Mouse (Mus musculus) limb, embryonic 15.5 days (tissue): ENCODE data around the gene Rbm4. TPM values are rescaled to one million over a fixed set of nuclear protein-coding genes. Genes with fewer than 3 reads are reported as not detected.

Experiments
- ATAC-seq: fragments of 200-750 bp; cut with Nextera tagmentation; 2 replicates; pipeline ENCODE4 v1.8.0; 2017; ENCODE audit warnings: low read depth, moderate TSS enrichment; ENCODE audit not compliant: insufficient number of reproducible peaks, low FRiP score, low TSS enrichment
- H3K27ac ChIP-seq: fragments of 300-500 bp; sonication (generic); 2 replicates; pipeline ENCODE4 v1.5.1; 2015; ENCODE audit warnings: moderate library complexity, mild to moderate bottlenecking, inconsistent platforms
- H3K27me3 ChIP-seq: fragments of 300-500 bp; sonication (generic); 2 replicates; pipeline ENCODE4 v1.6.1; 2015; ENCODE audit warnings: inconsistent platforms
- H3K36me3 ChIP-seq: fragments of 300-500 bp; sonication (generic); 2 replicates; pipeline ENCODE4 v1.6.1; 2015; ENCODE audit warnings: inconsistent platforms
- H3K4me1 ChIP-seq: fragments of 300-500 bp; sonication (generic); 2 replicates; pipeline ENCODE4 v1.6.1; 2015; ENCODE audit warnings: inconsistent platforms
- H3K4me2 ChIP-seq: fragments of 300-500 bp; sonication (generic); 2 replicates; pipeline ENCODE4 v1.6.1; 2015; ENCODE audit warnings: mild to moderate bottlenecking, inconsistent platforms
- H3K4me3 ChIP-seq: fragments of 300-500 bp; sonication (generic); 2 replicates; pipeline ENCODE4 v1.5.1; 2015; ENCODE audit warnings: mild to moderate bottlenecking, inconsistent platforms
- H3K9ac ChIP-seq: fragments of 300-500 bp; sonication (generic); 2 replicates; pipeline ENCODE4 v1.6.1; 2015; ENCODE audit warnings: inconsistent platforms
- H3K9me3 ChIP-seq: fragments of 300-500 bp; sonication (generic); 2 replicates; pipeline ENCODE4 v1.6.1; 2016; ENCODE audit warnings: inconsistent platforms
- WGBS: fragments of 180-500 bp; shearing (Covaris S2); methylation state at CpG from one replicate; pipeline ENCODE4 v1.1.7; 2015; 5-methylcytosine and 5-hydroxymethylcytosine counted together
- polyA plus RNA-seq: library from polyadenylated mRNA; unstranded; fragments of >200 nt; fragmentation: Nextera tagmentation; extraction: Ambion mirVana; gene quantifications from 2 replicates; pipeline ENCODE4 v1.2.1, GENCODE M21; 2015

Rbm4 gene
- polyA plus RNA-seq, 1 experiment from 2014 or later: 63.0 TPM

DNA sequence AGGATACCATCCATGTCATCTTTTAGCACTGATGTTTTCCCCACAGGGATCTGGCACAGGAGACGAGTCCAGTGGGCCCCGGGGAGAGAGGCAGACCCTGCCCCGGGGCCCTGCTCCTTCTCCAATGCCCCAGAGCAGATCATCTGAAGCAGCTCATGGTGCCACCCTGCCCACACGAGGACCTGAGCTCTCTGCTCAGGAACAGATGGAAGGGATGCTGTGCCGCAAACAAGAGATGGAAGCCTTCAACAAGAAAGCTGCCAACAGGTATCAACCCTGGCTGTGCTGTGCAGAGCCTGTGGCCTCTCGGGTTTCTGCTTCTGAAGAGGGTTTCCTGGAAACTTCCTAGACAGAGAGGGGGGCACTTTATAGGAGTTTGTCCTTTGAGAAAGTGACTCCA, 43.7 kb downstream of the Rbm4 start:
- no peak for ATAC-seq

GRCm38 (mm10) chr19:4748493-4748892, 45.2 kb downstream of the Rbm4 start:
- Histone ChIP-seq H3K27me3 (no peaks in the 10 kb centered on the region), H3K4me1 (peaks cover 5% of the 10 kb centered on the region), H3K9ac (no peak overlapping the region), H3K27ac (no peak overlapping the region), H3K4me2 (no peak overlapping the region), H3K4me3 (no peak overlapping the region), H3K9me3 (no peaks in the 10 kb centered on the region), H3K36me3 (0 out of 2 replicates have a peak, but pooled peaks cover 4% of the 10 kb centered on the region)
- WGBS: 82% methylated on average over 10 of the region's 10 CpGs
- ATAC-seq: no peak

More for the DNA sequence above, 43.7 kb downstream of the Rbm4 start:
- 0 out of 2 replicates have a peak, but pooled peaks cover 4% of the 10 kb centered on the region for H3K36me3 ChIP-seq
- H3K9ac ChIP-seq: no peak overlapping the region
- H3K4me3 ChIP-seq: no peak overlapping the region
- H3K4me2 ChIP-seq: no peak overlapping the region
- H3K27ac ChIP-seq: no peak overlapping the region
- peaks cover 3% of the 10 kb centered on the region for H3K4me1 ChIP-seq
- H3K27me3 ChIP-seq: no peaks in the 10 kb centered on the region
- 74% methylated on average over 6 of the region's 6 CpGs for WGBS
- H3K9me3 ChIP-seq: no peaks in the 10 kb centered on the region

GRCm38 (mm10) chr19:4747631-4748312, 45.9 kb downstream of the Rbm4 start:
- H3K9me3 ChIP-seq: no peaks in the 10 kb centered on the region
- H3K9ac ChIP-seq: no peak overlapping the region
- no peaks in the 10 kb centered on the region for H3K27me3 ChIP-seq
- 0 out of 2 replicates have a peak, but pooled peaks cover 4% of the 10 kb centered on the region for H3K36me3 ChIP-seq
- no peak overlapping the region for H3K4me3 ChIP-seq
- 90% methylated on average over 9 of the region's 9 CpGs for WGBS
- peaks cover 5% of the 10 kb centered on the region for H3K4me1 ChIP-seq
- no peak overlapping the region for H3K4me2 ChIP-seq
- no peak for ATAC-seq
- H3K27ac ChIP-seq: no peak overlapping the region

- ATAC-seq: no peak
- WGBS: 84% methylated on average over 14 of the region's 14 CpGs
Observed at GRCm38 (mm10) chr19:4746611-4747010, 47.1 kb downstream of the Rbm4 start.

GRCm38 (mm10) chr19:4745681-4746080, 48.0 kb downstream of the Rbm4 start:
- Histone ChIP-seq H3K4me1 (peaks cover 5% of the 10 kb centered on the region), H3K36me3 (0 out of 2 replicates have a peak, but pooled peaks cover 4% of the 10 kb centered on the region), H3K27me3 (no peaks in the 10 kb centered on the region), H3K4me2 (no peak overlapping the region), H3K4me3 (no peak overlapping the region), H3K27ac (no peak overlapping the region), H3K9ac (no peak overlapping the region), H3K9me3 (no peaks in the 10 kb centered on the region)
- WGBS: 91% methylated on average over 10 of the region's 10 CpGs
- no peak for ATAC-seq

More at GRCm38 (mm10) chr19:4746611-4747010, 47.1 kb downstream of the Rbm4 start:
- Histone ChIP-seq H3K4me2 (no peak overlapping the region), H3K4me3 (no peak overlapping the region), H3K9ac (no peak overlapping the region), H3K27me3 (no peaks in the 10 kb centered on the region), H3K36me3 (0 out of 2 replicates have a peak, but pooled peaks cover 4% of the 10 kb centered on the region), H3K4me1 (peaks cover 5% of the 10 kb centered on the region), H3K9me3 (no peaks in the 10 kb centered on the region), H3K27ac (no peak overlapping the region)

DNA sequence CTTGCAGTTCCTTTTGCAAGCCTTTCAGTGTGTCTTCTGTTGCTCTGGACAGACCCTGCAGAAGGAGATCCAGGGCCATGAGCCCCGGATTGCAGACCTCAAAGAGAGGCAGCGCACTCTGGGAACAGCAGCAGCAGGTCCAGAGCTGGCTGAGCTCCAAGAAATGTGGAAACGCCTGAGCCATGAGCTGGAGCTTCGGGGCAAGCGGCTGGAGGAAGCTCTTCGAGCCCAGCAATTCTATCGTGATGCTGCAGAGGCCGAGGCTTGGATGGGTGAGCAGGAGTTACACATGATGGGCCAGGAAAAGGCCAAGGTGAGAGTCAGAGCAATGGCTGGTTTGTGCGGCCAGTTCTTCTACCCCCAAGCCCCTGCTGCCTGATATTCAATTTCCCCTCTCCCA, 48.6 kb downstream of the Rbm4 start:
- no peak overlapping the region for H3K4me2 ChIP-seq
- no peak overlapping the region for H3K4me3 ChIP-seq
- H3K27me3 ChIP-seq: no peaks in the 10 kb centered on the region
- no peak overlapping the region for H3K27ac ChIP-seq
- H3K9ac ChIP-seq: no peak overlapping the region
- no peak for ATAC-seq
- no peaks in the 10 kb centered on the region for H3K9me3 ChIP-seq
- 56% methylated on average over 9 of the region's 9 CpGs for WGBS
- H3K36me3 ChIP-seq: 0 out of 2 replicates have a peak, but pooled peaks cover 4% of the 10 kb centered on the region
- peaks cover 5% of the 10 kb centered on the region for H3K4me1 ChIP-seq

DNA sequence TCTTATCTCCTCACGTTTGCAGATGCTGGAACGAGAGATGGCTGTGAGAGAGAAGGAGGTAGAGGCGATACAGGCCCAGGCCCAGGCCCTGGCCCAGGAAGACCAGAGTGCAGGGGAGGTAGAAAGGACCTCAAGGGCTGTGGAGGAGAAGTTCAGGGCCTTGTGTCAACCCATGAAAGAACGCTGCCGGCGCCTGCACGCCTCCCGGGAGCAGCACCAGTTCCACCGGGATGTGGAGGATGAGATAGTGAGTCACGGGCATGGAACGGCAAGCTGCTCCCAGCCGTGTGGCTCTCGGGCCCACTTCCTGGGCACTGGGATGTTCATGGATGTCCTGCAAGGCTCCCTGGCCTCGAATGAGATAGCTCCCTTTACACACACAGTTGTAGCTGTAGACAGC, 49.7 kb downstream of the Rbm4 start:
- peaks cover 5% of the 10 kb centered on the region for H3K4me1 ChIP-seq
- H3K4me3 ChIP-seq: no peak overlapping the region
- ATAC-seq: no peak
- no peak overlapping the region for H3K4me2 ChIP-seq
- H3K27me3 ChIP-seq: no peaks in the 10 kb centered on the region
- no peak overlapping the region for H3K27ac ChIP-seq
- WGBS: 78% methylated on average over 14 of the region's 14 CpGs
- H3K36me3 ChIP-seq: 0 out of 2 replicates have a peak, but pooled peaks cover 4% of the 10 kb centered on the region
- H3K9ac ChIP-seq: no peak overlapping the region
- no peaks in the 10 kb centered on the region for H3K9me3 ChIP-seq

- Histone ChIP-seq H3K4me1 (peaks cover 5% of the 10 kb centered on the region), H3K4me3 (no peak overlapping the region), H3K4me2 (no peak overlapping the region), H3K27me3 (no peaks in the 10 kb centered on the region), H3K9ac (no peak overlapping the region), H3K27ac (no peak overlapping the region), H3K36me3 (0 out of 2 replicates have a peak, but pooled peaks cover 4% of the 10 kb centered on the region), H3K9me3 (no peaks in the 10 kb centered on the region)
- no peak for ATAC-seq
- 40% methylated on average over 5 of the region's 5 CpGs for WGBS
Observed at GRCm38 (mm10) chr19:4743524-4743923, 50.2 kb downstream of the Rbm4 start.

DNA sequence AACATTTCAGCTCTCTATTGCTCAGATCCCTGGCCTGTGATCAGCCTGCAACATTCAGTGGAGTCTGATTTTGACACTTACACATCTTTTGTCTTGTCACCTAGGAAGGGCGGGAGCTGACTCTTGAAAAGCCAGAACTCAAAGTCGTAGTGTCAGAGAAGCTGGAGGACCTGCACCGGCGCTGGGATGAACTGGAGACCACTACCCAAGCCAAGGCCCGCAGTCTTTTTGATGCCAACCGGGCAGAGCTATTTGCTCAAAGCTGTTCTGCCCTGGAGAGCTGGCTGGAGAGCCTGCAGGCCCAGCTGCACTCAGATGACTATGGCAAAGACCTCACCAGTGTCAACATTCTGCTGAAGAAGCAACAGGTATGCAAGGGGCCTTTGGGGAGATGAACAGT, 51.5 kb downstream of the Rbm4 start:
- no peak overlapping the region for H3K4me2 ChIP-seq
- H3K9ac ChIP-seq: no peak overlapping the region
- WGBS: 90% methylated on average over 6 of the region's 6 CpGs
- H3K27ac ChIP-seq: no peak overlapping the region
- peaks cover 5% of the 10 kb centered on the region for H3K4me1 ChIP-seq
- no peaks in the 10 kb centered on the region for H3K9me3 ChIP-seq
- no peak for ATAC-seq
- H3K27me3 ChIP-seq: no peaks in the 10 kb centered on the region
- peaks cover 5% of the 10 kb centered on the region; the same call in 1 of the 2 replicates for H3K36me3 ChIP-seq
- no peak overlapping the region for H3K4me3 ChIP-seq

- Histone ChIP-seq H3K9me3 (no peaks in the 10 kb centered on the region), H3K27me3 (no peaks in the 10 kb centered on the region), H3K9ac (no peak overlapping the region), H3K4me3 (no peak overlapping the region), H3K4me2 (no peak overlapping the region), H3K27ac (no peak overlapping the region), H3K4me1 (peaks cover 5% of the 10 kb centered on the region), H3K36me3 (peaks cover 4% of the 10 kb centered on the region; the same call in 1 of the 2 replicates)
- 76% methylated on average over 10 of the region's 10 CpGs for WGBS
- no peak for ATAC-seq
Observed at GRCm38 (mm10) chr19:4741482-4741881, 52.2 kb downstream of the Rbm4 start.

- Histone ChIP-seq H3K27me3 (no peaks in the 10 kb centered on the region), H3K4me2 (no peak overlapping the region), H3K9ac (no peak overlapping the region), H3K4me1 (no peaks in the 10 kb centered on the region), H3K27ac (no peak overlapping the region), H3K4me3 (no peak overlapping the region), H3K36me3 (peaks cover 4% of the 10 kb centered on the region; the same call in 1 of the 2 replicates), H3K9me3 (no peaks in the 10 kb centered on the region)
- ATAC-seq: no peak
- WGBS: 91% methylated on average over 5 of the region's 5 CpGs
Observed at GRCm38 (mm10) chr19:4739762-4740161, 53.9 kb downstream of the Rbm4 start.

DNA sequence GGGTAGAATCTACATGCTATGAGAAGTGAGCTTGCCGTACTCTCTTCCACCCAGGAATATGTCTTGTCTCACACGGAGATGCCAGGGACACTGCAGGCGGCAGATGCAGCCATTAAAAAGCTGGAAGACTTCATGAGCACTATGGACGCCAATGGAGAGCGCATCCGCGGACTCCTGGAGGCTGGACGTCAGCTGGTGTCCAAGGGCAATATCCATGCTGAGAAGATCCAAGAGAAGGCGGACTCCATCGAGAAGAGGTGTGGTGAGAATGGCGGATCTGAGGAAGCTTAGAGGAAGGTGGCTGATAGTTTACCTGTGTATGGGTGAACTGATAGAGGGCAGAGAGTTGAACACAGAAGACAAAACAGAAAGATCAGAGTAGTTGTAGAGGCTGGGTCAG, 54.6 kb downstream of the Rbm4 start:
- no peak overlapping the region for H3K9ac ChIP-seq
- no peak for ATAC-seq
- no peaks in the 10 kb centered on the region for H3K4me1 ChIP-seq
- H3K9me3 ChIP-seq: no peaks in the 10 kb centered on the region
- no peaks in the 10 kb centered on the region for H3K27me3 ChIP-seq
- peaks cover 4% of the 10 kb centered on the region; the same call in 1 of the 2 replicates for H3K36me3 ChIP-seq
- H3K4me2 ChIP-seq: no peak overlapping the region
- WGBS: 90% methylated on average over 11 of the region's 11 CpGs
- no peak overlapping the region for H3K27ac ChIP-seq
- no peak overlapping the region for H3K4me3 ChIP-seq
